Mouse (Mus musculus) erythroblast, embryonic 14.5 days (primary cell): ENCODE data around the gene Mrtfb. TPM values are rescaled to one million over a fixed set of nuclear protein-coding genes. Genes with fewer than 3 reads are reported as not detected.

Experiments
- H3K27me3 ChIP-seq: 2 replicates; pipeline ENCODE4 v1.6.1; 2012; ENCODE audit warnings: inconsistent platforms; ENCODE audit not compliant: control insufficient read depth
- H3K36me3 ChIP-seq: 2 replicates; pipeline ENCODE4 v1.6.1; 2012; ENCODE audit warnings: mild to moderate bottlenecking, inconsistent platforms; ENCODE audit not compliant: control insufficient read depth
- H3K4me1 ChIP-seq: 2 replicates; pipeline ENCODE4 v1.6.1; 2012; ENCODE audit warnings: inconsistent platforms; ENCODE audit not compliant: control insufficient read depth
- H3K4me3 ChIP-seq: replicated peaks from 2 replicates; pipeline ENCODE3; 2012; ENCODE audit warnings: moderate library complexity, mild to moderate bottlenecking, inconsistent platforms
- H3K9me3 ChIP-seq: 2 replicates; pipeline ENCODE4 v1.6.1; 2012; ENCODE audit warnings: low read length, inconsistent platforms, mixed read lengths; ENCODE audit not compliant: control insufficient read depth
- GATA1 ChIP-seq: IDR thresholded peaks from 2 replicates; pipeline ENCODE4 v1.6.1; 2012; ENCODE audit warnings: low read length, inconsistent platforms, mixed read lengths
- TAL1 ChIP-seq: IDR thresholded peaks from 3 replicates; pipeline ENCODE4 v1.6.1; 2012; ENCODE audit warnings: low read length, inconsistent platforms, mixed read lengths
- polyA plus RNA-seq: library from polyadenylated mRNA; stranded (reverse); fragments of >175 nt; gene quantifications from 2 replicates; pipeline ENCODE4 v1.2.3, GENCODE M21; 2012

The Mrtfb gene
- polyA plus RNA-seq, 1 experiment = 0.01 TPM

- no peaks in the 10 kb centered on the region for H3K36me3 ChIP-seq
These were observed 110.7 kb downstream of the Mrtfb start for GRCm38 (mm10) chr16:13366802-13367465.

GRCm38 (mm10) chr16:13367466-13367856 is 111.2 kb downstream of the Mrtfb start:
- Histone ChIP-seq H3K4me3 (no peak overlapping the region), H3K36me3 (no peaks in the 10 kb centered on the region), H3K4me1 (peaks cover 2% of the 10 kb centered on the region), H3K27me3 (no peaks in the 10 kb centered on the region), H3K9me3 (no peaks in the 10 kb centered on the region)
- TF ChIP-seq TAL1 (no peak), GATA1 (no peak)

More at GRCm38 (mm10) chr16:13366802-13367465, 110.7 kb downstream of the Mrtfb start:
- TF ChIP-seq TAL1 = no peak
- no peak for TF ChIP-seq GATA1
- Histone ChIP-seq H3K9me3 (no peaks in the 10 kb centered on the region), H3K4me1 (peaks cover under 1% of the 10 kb centered on the region; the same call in 1 of the 2 replicates), H3K27me3 (no peaks in the 10 kb centered on the region), H3K4me3 (no peak overlapping the region)

- Histone ChIP-seq H3K27me3 (no peaks in the 10 kb centered on the region), H3K9me3 (no peaks in the 10 kb centered on the region), H3K4me1 (peaks cover 2% of the 10 kb centered on the region), H3K4me3 (no peak overlapping the region), H3K36me3 (no peaks in the 10 kb centered on the region)
- TF ChIP-seq GATA1 = no peak
- no peak for TF ChIP-seq TAL1
These were observed 112.4 kb downstream of the Mrtfb start for GRCm38 (mm10) chr16:13368645-13369044.

GRCm38 (mm10) chr16:13371740-13372287 is 115.5 kb downstream of the Mrtfb start:
- H3K9me3 ChIP-seq = no peaks in the 10 kb centered on the region
- TF ChIP-seq GATA1 = no peak
- no peak for TF ChIP-seq TAL1
- H3K4me3 ChIP-seq = no peak overlapping the region
- H3K36me3 ChIP-seq = no peaks in the 10 kb centered on the region
- peaks cover 2% of the 10 kb centered on the region for H3K4me1 ChIP-seq
- H3K27me3 ChIP-seq = no peaks in the 10 kb centered on the region

GRCm38 (mm10) chr16:13372899-13373533 is 116.7 kb downstream of the Mrtfb start:
- H3K36me3 ChIP-seq = no peaks in the 10 kb centered on the region
- H3K4me3 ChIP-seq = no peak overlapping the region
- H3K4me1 ChIP-seq = peaks cover 2% of the 10 kb centered on the region
- no peaks in the 10 kb centered on the region for H3K9me3 ChIP-seq
- H3K27me3 ChIP-seq = no peaks in the 10 kb centered on the region
- TF ChIP-seq TAL1 (no peak), GATA1 (no peak)

- H3K4me3 ChIP-seq = no peak overlapping the region
- H3K9me3 ChIP-seq = no peaks in the 10 kb centered on the region
- no peak for TF ChIP-seq GATA1
- no peak for TF ChIP-seq TAL1
- no peaks in the 10 kb centered on the region for H3K27me3 ChIP-seq
- peaks cover under 1% of the 10 kb centered on the region for H3K4me1 ChIP-seq
- no peaks in the 10 kb centered on the region for H3K36me3 ChIP-seq
These were observed 120.7 kb downstream of the Mrtfb start for GRCm38 (mm10) chr16:13376947-13377486.

GRCm38 (mm10) chr16:13378157-13378556 is 121.9 kb downstream of the Mrtfb start:
- H3K9me3 ChIP-seq = no peaks in the 10 kb centered on the region
- no peaks in the 10 kb centered on the region; the same call in 1 of the 2 replicates for H3K36me3 ChIP-seq
- TF ChIP-seq GATA1 (no peak), TAL1 (no peak)
- H3K4me1 ChIP-seq = no peaks in the 10 kb centered on the region
- no peaks in the 10 kb centered on the region for H3K27me3 ChIP-seq
- H3K4me3 ChIP-seq = no peak overlapping the region

GRCm38 (mm10) chr16:13379865-13380264 is 123.6 kb downstream of the Mrtfb start:
- Histone ChIP-seq H3K27me3 (no peaks in the 10 kb centered on the region), H3K9me3 (no peaks in the 10 kb centered on the region), H3K4me3 (no peak overlapping the region), H3K4me1 (no peaks in the 10 kb centered on the region), H3K36me3 (no peaks in the 10 kb centered on the region; the same call in 1 of the 2 replicates)
- no peak for TF ChIP-seq TAL1
- TF ChIP-seq GATA1 = no peak

- no peaks in the 10 kb centered on the region for H3K27me3 ChIP-seq
- H3K36me3 ChIP-seq = peaks cover 4% of the 10 kb centered on the region; the same call in 1 of the 2 replicates
- no peaks in the 10 kb centered on the region for H3K4me1 ChIP-seq
- no peak overlapping the region for H3K4me3 ChIP-seq
- TF ChIP-seq TAL1 (no peak), GATA1 (no peak)
- H3K9me3 ChIP-seq = no peaks in the 10 kb centered on the region
These were observed 125.5 kb downstream of the Mrtfb start for GRCm38 (mm10) chr16:13381771-13382170.
